Mouse (Mus musculus) megakaryocyte, embryonic 14.5 days (primary cell): ENCODE results near the gene Ermard. TPM values are rescaled to one million over a fixed set of nuclear protein-coding genes. Genes with fewer than 3 reads are reported as not detected.

Experiments used
- H3K27me3 ChIP-seq: replicated peaks from 2 replicates; pipeline ENCODE3; 2012; ENCODE audit warnings: inconsistent platforms
- H3K36me3 ChIP-seq: replicated peaks from 2 replicates; pipeline ENCODE3; 2012; ENCODE audit warnings: low read length, inconsistent platforms, mixed read lengths
- H3K4me1 ChIP-seq: 2 replicates; pipeline ENCODE4 v1.6.1; 2012; ENCODE audit warnings: inconsistent platforms
- H3K4me3 ChIP-seq: replicated peaks from 2 replicates; pipeline ENCODE3; 2012; ENCODE audit warnings: moderate library complexity, mild to moderate bottlenecking, inconsistent platforms
- H3K9me3 ChIP-seq: 2 replicates; pipeline ENCODE4 v1.6.1; 2012; ENCODE audit warnings: inconsistent platforms
- FLI1 ChIP-seq: IDR thresholded peaks from 2 replicates; pipeline ENCODE4 v1.6.1; 2012; ENCODE audit warnings: low read length, inconsistent platforms, mixed read lengths
- GATA1 ChIP-seq: IDR thresholded peaks from 3 replicates; pipeline ENCODE4 v1.6.1; 2012; ENCODE audit warnings: mixed read lengths, low read length, inconsistent platforms, borderline replicate concordance
- polyA plus RNA-seq: library from polyadenylated mRNA; stranded (reverse); fragments of >175 nt; gene quantifications from 2 replicates; pipeline ENCODE4 v1.2.3, GENCODE M21; 2012; ENCODE audit warnings: low replicate concordance; ENCODE audit not compliant: insufficient read depth

Ermard gene
- polyA plus RNA-seq, 1 experiment = 1.0 TPM

- Histone ChIP-seq H3K27me3 (peaks cover 20% of the 10 kb centered on the region), H3K9me3 (no peaks in the 10 kb centered on the region), H3K36me3 (peaks cover 32% of the 10 kb centered on the region), H3K4me3 (no peak overlapping the region), H3K4me1 (peaks cover 28% of the 10 kb centered on the region)
- no peak for TF ChIP-seq FLI1
- no peak for TF ChIP-seq GATA1
Measured at GRCm38 (mm10) chr17:15072211-15072610, 31.2 kb downstream of the Ermard start.

GRCm38 (mm10) chr17:15075033-15075432 is 34.0 kb downstream of the Ermard start:
- no peak for TF ChIP-seq FLI1
- TF ChIP-seq GATA1 = no peak

GRCm38 (mm10) chr17:15077536-15077935 is 36.5 kb downstream of the Ermard start:
- Histone ChIP-seq H3K4me1 (peaks cover 9% of the 10 kb centered on the region), H3K4me3 (no peak overlapping the region), H3K27me3 (peaks cover 51% of the 10 kb centered on the region), H3K9me3 (no peaks in the 10 kb centered on the region), H3K36me3 (peaks cover 9% of the 10 kb centered on the region)
- TF ChIP-seq FLI1 (no peak), GATA1 (no peak)

More at GRCm38 (mm10) chr17:15075033-15075432, 34.0 kb downstream of the Ermard start:
- Histone ChIP-seq H3K36me3 (peaks cover 16% of the 10 kb centered on the region), H3K27me3 (peaks cover 35% of the 10 kb centered on the region), H3K9me3 (no peaks in the 10 kb centered on the region), H3K4me1 (peaks cover 9% of the 10 kb centered on the region), H3K4me3 (no peak overlapping the region)

- peak overlapping the region; percentile 71 for H3K4me3 ChIP-seq
- no peak for TF ChIP-seq FLI1
- no peak for TF ChIP-seq GATA1
- H3K4me1 ChIP-seq = peaks cover 44% of the 10 kb centered on the region
- H3K36me3 ChIP-seq = no peaks in the 10 kb centered on the region
- peaks cover 45% of the 10 kb centered on the region for H3K27me3 ChIP-seq
- H3K9me3 ChIP-seq = no peaks in the 10 kb centered on the region
Measured at GRCm38 (mm10) chr17:15084226-15084848, 43.3 kb downstream of the Ermard start.

- Histone ChIP-seq H3K4me1 (peaks cover 44% of the 10 kb centered on the region), H3K27me3 (peaks cover 44% of the 10 kb centered on the region), H3K36me3 (no peaks in the 10 kb centered on the region), H3K9me3 (no peaks in the 10 kb centered on the region), H3K4me3 (no peak overlapping the region)
- TF ChIP-seq GATA1 = no peak
- TF ChIP-seq FLI1 = no peak
Measured at GRCm38 (mm10) chr17:15085006-15085405, 44.0 kb downstream of the Ermard start.

- no peaks in the 10 kb centered on the region for H3K36me3 ChIP-seq
- H3K4me1 ChIP-seq = peaks cover 41% of the 10 kb centered on the region
- no peak overlapping the region for H3K4me3 ChIP-seq
- no peaks in the 10 kb centered on the region for H3K9me3 ChIP-seq
- H3K27me3 ChIP-seq = peaks cover 26% of the 10 kb centered on the region
- no peak for TF ChIP-seq GATA1
- no peak for TF ChIP-seq FLI1
Measured at GRCm38 (mm10) chr17:15088166-15088565, 47.2 kb downstream of the Ermard start.

GRCm38 (mm10) chr17:15088591-15089001 is 47.6 kb downstream of the Ermard start:
- TF ChIP-seq FLI1 (no peak), GATA1 (no peak)
- Histone ChIP-seq H3K4me3 (no peak overlapping the region), H3K4me1 (peaks cover 37% of the 10 kb centered on the region), H3K27me3 (peaks cover 26% of the 10 kb centered on the region), H3K9me3 (no peaks in the 10 kb centered on the region), H3K36me3 (no peaks in the 10 kb centered on the region)

- no peak overlapping the region for H3K4me3 ChIP-seq
- no peaks in the 10 kb centered on the region for H3K9me3 ChIP-seq
- peaks cover 12% of the 10 kb centered on the region for H3K4me1 ChIP-seq
- no peak for TF ChIP-seq FLI1
- no peak for TF ChIP-seq GATA1
- no peaks in the 10 kb centered on the region for H3K36me3 ChIP-seq
- H3K27me3 ChIP-seq = peaks cover 52% of the 10 kb centered on the region
Measured at GRCm38 (mm10) chr17:15091739-15092138, 50.7 kb downstream of the Ermard start.

- H3K4me3 ChIP-seq = no peak overlapping the region
- 0 out of 2 replicates have a peak, but pooled peaks cover 4% of the 10 kb centered on the region for H3K4me1 ChIP-seq
- H3K27me3 ChIP-seq = peaks cover 53% of the 10 kb centered on the region
- TF ChIP-seq GATA1 (no peak), FLI1 (no peak)
- no peaks in the 10 kb centered on the region for H3K9me3 ChIP-seq
- no peaks in the 10 kb centered on the region for H3K36me3 ChIP-seq
Measured at GRCm38 (mm10) chr17:15093523-15093922, 52.5 kb downstream of the Ermard start.

- Histone ChIP-seq H3K27me3 (peaks cover 58% of the 10 kb centered on the region), H3K4me3 (no peak overlapping the region), H3K9me3 (no peaks in the 10 kb centered on the region), H3K36me3 (no peaks in the 10 kb centered on the region), H3K4me1 (no peaks in the 10 kb centered on the region)
- no peak for TF ChIP-seq FLI1
- TF ChIP-seq GATA1 = no peak
Measured at GRCm38 (mm10) chr17:15096853-15097252, 55.8 kb downstream of the Ermard start.

- Histone ChIP-seq H3K36me3 (no peaks in the 10 kb centered on the region), H3K9me3 (no peaks in the 10 kb centered on the region), H3K4me1 (no peaks in the 10 kb centered on the region), H3K4me3 (no peak overlapping the region), H3K27me3 (peaks cover 66% of the 10 kb centered on the region)
- TF ChIP-seq GATA1 (no peak), FLI1 (no peak)
Measured at GRCm38 (mm10) chr17:15098677-15099076, 57.7 kb downstream of the Ermard start.
